Mouse (Mus musculus) retina, embryonic 14.5 days (tissue): ENCODE data around the gene C3.

Experiments
- DNase-seq: peaks from one replicate; pipeline ENCODE4 v3.0.0-alpha.2; 2015; ENCODE audit warnings: low spot score

The C3 gene

DNA sequence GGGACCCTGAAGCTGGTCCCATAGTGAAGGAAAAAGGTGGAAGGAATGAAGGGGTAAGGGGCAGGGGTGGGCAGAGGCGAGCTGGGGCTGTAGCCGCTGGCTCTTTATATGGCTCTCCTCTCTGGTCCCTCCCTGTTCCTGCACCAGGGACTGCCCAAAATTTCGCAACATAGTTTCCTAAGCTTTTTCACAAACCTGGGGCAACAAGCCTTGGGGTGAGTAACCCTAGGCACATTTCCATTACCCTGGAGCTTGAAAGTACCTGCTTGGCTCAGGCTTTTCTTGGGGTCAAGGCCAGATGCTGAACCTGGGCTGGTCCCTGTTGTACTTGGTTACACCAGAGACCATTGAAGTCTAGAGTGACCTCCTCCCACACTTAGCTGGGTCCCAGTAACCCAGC, at the start of gene C3:
TSS of gene C3 (minus strand) at position 123 of the 400 bp plus-strand sequence.
- DNase-seq, result no peak

DNA sequence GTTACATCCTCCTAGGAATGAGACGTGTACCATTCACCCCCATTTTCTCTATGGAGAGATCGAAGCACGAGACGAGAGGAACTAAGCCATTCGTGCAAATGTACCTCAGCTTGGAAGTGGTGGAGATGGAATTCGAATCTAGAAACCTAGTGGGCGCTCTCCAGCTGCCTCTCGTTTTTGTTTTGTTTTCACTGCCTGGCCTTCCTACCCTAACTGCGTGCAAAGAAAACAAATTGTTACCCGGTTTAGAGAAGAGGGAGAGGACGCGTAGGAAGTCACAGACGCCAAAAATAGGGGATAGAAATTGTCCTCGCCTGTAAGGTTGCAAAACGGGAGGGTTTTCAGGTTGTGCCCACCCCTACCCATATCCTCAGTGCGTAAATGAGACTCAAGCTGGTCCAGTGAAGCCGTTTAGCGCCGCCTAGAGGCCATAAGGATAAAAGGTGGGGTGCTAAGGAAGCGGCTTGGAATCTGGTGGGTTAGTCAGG, 48.7 kb upstream of the C3 start:
- peak; percentile 93 for DNase-seq

DNA sequence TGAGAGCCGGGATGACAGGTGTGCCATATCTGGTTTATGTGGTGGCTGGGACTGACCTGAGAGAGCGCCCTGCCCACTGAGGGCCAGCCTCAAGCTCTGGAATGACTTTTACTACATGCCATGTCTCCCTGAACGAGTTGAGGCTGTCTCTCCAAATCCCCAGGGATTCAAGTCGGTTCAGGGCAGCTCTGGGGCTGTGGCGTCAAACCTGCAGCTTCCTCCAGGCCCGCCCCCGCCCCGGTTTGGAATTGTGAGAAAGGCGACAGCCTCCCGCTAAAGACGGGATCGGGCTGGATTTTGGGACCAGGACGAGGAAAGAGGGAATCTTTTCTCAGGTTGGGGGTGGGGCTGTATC, 48.0 kb upstream of the C3 start:
- peak; percentile 30 for DNase-seq

DNA sequence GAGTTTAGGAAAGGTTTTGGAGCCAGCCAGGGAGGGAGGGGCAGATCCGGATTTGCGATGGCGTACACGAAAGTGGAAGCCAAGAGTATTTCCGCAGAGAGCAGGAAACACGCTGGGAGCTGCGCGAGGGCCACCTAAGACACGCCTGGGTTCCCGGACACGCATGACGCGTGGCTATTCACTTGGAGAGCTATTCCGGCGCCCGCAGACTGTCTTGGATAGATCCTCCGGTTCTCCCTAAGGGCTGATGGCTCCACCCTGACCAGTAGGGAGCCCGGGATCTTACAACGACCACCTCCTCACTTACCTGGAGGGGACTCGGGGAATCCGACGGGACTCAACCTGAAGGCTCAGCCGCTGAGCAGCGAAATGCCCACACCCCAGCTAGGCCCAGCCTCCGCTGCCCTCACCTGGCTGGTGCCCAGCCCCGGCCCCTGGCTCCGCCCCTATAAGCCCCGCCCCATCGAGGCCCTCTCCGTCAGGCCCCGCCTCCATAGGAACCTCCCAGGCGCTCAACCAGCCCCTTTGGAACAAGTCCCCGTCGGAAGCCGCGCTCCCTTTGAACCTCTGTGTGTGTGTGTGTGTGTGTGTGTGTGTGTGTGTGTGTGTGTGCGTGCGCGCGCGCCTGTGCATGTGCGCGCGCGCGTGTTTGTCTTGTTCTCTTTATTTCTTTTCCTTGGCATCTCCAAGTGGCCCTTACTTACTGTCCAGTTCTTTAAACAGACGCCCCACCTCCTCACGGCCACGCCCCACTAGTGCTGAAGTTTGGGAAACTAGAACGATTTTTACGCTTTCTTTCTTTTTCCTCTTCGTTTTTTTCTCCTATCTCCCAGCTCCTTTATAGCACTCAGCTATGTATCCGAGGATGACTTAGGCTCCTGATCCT, 47.4 kb upstream of the C3 start:
- peak; percentile 72 for DNase-seq

DNA sequence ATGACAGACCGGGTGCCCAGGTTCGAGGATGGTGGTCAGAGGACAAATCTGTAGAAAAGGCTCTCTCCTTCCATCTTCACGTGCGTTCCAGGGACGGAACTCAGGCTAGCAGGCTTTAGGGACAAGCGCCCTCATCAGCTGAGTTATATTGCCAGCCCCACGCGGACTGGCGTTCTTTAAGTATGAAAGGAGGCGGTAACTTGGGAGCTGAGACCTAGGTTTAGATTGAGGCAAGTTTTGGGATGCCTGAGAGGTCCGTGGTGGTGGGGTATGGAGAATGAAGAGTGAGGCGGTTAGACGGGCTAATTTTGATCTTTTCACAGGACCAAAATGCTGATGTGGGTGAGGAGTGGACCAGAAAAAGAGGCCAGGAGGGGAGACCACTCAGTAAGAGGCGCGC, 46.8 kb upstream of the C3 start:
- DNase-seq, result peak; percentile 21

DNA sequence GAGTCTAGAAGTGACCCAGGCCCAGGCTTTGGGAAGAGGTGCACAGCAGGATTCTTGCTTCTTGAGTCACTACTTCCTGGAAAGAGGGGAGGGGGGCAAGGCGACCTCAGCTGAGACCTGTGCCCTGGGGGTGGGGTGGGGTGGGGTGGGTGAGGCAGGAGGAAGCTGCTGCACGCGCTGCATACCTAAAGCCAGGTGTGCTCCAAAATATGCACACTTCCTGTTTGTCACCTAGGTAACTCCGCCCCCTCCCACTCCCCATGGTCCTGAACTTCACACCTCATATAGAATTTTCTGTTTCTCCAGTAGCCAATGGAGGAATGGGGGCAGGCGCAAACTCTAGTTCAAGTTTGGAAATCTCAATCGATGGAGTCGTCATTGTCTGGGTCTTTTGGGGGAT, 45.9 kb upstream of the C3 start:
- no peak for DNase-seq

DNA sequence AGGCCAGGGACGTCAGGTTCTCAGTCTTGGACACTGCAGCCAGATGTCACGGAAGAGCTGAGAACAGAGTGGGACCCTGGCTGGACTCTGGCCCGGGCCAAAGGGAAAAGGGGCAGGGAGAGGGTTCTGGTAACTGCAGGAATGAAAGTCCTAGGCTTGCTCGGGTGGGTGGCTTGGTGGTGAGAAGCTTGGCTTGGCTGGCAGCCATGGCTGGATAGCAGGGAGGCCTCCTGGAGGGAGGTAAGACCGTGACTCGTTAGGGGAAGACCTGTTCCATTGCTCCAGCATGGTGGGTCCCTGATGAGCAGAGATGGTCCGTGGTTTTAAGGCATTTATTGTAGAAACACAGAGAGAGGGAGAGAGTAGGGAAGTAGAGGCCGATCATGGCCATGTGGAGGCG, 43.4 kb upstream of the C3 start:
- DNase-seq, result no peak

DNA sequence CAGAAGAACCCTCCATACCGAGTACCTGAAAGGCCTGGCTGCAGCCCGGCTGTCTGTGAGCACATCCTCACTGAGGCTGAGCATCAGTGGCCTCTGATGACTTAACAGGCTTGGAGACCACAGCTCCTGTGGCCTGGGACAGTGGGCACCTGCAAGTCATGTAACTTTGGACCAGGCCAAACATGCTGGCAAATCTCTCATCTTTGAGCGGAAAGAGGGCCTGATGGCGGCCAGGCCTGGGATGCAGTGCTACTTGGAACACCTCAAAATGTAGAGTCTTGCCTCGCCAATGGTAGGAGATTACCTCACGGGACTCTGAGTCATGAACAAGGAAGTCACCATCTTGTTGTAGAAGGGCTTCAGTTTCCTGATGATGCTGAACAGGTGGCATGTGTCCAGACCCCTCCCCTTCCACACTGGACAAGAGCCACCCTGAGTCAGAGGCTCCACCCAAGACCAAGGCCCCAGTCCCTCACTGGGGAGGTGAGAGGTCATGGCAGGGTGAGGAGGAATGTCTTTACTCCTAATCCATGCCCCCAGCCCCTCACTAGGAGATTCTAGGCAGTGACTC, 39.7 kb upstream of the C3 start:
- DNase-seq, result no peak

DNA sequence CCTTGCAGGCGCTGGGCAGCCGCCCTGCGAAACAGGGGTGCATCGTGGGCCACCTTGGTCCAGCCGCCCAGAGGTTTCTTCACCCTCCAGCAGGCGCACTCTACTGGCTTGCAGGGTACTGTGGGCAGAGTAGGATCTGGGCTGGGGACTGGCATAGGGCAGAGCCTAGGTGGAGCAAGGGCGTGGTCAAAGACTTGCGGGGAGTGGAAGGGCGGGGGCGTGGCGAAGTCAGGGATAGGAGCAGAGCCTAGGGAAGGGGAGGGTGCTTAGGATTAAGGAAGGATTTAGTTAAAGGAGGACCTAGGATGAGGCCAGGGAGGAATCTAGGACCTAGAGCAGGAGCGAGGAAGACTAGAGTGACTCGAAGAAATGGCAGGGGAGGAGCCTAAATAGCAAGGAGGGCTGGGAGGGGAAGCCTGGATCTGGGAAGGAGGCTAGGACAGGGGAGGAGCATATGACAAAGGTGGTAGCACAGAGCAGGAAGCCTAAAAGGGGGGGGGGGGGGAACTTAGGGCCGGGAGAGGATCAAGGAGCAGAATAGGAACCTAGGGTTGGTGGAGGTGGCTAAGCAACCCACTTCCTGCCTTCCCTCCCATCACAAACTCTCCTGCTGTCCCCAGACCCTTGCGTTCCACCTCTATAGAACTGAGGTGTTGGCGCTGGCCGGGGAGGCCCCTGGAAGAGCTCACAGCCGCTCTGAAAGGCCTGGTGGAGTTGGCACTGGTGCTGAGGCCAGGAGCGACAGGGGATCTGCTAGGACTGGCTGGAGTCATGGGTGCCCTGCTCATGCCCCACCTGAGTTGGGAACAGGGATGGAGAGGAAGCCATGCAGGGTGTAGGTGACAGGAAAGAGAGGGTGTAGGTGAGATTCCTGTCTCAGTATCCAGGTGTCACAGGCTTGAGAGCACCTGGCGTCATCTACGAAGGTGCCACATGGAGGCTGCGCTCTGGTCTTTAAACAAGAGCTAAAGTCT, 37.3 kb upstream of the C3 start:
- peak; percentile 22 for DNase-seq

DNA sequence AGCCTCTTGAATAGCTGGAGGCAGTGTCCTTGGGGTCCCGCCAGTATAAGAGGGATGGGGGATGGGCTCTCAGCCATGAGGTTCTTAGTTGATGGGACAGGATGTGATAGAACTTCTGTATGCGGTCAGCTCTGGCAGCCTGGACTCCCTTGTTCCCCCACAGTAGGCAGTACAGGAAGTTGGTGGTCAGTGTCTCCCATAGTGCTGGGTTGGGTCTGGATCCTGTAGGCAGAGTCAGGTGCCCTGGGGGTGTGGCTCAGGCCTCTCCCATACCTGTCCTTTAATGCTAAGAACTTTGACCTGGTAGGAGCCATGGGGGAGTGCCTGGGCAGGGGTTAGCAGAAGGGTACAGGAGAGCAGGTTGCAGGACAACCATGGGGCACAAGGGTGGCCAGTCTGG, 36.2 kb upstream of the C3 start:
- no peak for DNase-seq

DNA sequence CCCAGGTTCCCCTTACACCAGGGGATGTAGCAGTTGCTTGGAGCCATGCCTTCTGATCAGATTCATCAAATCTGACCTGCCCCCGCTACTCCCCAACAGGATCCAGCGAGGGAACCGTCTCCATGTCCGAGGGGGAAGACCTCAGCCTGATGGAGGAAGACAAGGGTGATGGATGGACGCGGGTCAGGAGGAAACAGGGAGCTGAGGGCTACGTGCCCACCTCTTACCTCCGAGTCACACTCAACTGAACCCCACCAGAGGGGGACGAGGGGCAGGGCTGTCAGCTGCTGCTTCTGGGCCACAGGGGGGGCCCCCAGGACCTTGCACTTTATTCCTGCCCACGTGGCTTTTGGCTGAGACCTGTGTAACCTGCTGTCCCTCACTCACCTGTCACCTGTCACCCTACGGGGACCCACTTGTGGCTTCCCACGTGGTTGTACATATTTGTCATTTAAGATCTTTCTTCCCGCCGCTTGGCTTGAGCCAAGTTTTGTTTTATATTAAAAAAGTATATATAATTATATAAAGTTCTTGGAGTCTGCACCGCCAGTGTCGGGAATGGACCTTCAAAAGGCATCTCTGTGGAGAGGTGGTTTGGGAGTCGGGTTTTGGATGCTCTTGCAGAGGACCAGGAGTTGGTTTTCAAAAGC, 35.1 kb upstream of the C3 start:
- DNase-seq, result no peak

DNA sequence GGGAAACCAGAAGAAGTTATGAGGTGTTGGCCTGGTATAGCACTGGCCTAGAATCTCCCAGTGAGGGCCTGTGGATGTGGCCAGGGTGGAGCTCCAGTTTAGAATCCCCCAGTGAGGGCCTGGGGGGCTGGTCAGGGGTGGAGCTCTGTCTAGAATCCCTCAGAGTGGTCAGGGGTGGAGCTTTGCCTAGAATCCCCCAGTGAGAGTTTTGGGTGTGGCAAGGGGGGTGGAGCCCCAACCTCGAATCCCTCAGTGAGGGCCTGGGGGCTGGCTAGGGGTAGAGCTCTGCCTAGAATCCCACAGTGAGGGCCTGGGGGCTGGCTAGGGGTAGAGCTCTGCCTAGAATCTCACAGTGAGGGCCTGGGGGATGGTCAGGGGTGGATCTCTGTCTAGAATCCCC, 33.9 kb upstream of the C3 start:
- no peak for DNase-seq

DNA sequence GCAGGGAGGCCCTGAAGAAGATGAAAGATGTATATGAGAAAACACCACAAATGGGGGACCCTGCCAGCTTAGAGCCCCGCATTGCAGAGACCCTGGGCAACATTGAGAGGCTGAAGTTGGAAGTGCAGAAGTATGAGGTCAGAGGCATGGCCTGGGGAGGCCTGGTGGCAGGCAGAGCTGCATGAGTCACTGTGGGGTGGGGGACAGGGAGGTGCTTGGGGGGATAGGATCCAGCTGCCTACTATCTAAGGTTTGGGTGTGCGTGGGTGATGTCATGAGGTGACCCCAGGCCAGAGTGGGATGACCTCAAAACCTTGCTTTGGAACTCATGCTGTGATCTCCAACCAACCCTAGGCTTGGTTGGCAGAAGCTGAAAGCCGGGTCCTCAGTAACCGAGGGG, 33.4 kb upstream of the C3 start:
- no peak for DNase-seq

DNA sequence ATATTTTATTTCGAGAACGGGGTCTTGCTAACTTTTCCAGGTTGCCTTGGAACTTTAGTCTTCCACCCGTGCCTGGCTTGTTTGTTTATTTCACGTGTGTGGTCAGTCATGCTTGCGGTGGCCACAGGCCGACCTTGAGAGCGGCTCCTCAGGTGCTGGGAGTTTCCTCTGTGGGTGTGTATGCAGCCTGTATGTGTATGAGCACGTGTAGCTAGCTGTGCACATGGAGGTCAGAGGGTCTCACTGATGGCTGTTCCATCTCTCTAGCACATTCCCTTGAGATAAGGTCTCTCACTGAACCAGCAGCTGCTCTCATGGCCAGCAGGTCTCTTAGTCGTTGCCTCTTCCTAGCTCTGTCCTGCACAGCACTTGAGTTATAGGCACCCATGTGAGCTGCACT, 32.4 kb upstream of the C3 start:
- no peak for DNase-seq

DNA sequence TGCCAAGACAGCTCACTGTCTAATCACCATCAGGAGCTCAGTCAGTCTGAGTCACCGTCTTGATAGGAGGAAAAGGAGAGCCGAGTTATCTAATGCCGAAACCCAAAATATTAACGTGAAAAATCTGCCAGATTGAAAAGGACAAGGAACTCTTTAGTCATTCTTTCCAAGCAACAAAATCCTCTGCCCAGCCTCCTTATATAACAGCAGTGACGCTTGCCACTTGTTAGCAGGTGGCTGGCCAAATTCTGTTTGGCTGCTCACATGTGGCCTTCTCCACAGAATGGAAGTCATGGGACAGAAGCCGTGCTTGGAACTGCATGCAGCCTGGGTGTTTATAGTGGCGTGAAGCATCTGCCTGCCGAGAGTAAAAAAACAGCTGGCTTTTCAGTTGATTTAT, 31.8 kb upstream of the C3 start:
- no peak for DNase-seq

DNA sequence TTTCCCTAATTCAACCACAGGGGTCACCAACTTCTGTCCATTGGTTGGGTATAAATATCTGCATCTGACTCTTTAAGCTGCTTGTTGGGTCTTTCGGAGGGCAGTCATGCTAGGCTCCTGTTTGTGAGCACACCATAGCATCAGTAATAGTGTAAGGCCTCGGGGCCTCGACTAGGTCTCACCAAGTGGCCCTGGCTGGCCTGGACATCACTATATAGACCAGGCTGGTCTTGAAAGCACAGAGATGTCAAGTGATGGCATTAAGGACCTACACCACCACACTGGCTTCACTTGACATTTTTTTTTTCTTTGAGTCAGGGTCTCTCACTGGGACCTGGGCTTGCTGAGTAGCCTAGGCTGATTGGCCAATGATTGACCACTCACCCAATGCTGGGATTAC, 30.3 kb upstream of the C3 start:
- DNase-seq, result no peak

DNA sequence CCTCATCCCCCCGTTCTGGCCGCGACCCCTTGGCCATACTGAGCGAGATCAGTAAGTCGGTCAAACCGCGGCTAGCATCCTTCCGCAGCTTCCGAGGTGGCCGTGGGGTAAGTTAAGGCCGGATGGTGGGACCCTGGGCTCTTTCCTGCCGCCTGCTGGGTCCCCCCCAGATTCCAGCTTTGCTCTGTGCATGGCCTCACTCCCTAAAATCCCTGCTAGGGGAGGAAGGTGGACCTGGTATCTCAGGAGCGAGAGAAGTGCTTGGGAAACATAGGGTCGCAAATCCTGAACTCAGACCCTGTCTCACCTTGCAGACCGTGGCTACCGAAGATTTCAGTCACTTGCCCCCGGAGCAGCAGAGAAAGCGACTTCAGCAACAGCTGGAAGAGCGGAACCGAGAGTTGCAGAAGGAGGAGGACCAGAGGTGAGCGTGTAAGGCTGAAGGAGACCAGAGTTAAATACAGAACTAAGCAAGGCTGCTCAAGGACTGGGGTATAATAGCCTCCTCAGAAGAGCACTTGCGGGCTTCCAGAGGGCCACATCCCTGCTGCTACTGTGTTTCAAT, 29.1 kb upstream of the C3 start:
- DNase-seq, result no peak

DNA sequence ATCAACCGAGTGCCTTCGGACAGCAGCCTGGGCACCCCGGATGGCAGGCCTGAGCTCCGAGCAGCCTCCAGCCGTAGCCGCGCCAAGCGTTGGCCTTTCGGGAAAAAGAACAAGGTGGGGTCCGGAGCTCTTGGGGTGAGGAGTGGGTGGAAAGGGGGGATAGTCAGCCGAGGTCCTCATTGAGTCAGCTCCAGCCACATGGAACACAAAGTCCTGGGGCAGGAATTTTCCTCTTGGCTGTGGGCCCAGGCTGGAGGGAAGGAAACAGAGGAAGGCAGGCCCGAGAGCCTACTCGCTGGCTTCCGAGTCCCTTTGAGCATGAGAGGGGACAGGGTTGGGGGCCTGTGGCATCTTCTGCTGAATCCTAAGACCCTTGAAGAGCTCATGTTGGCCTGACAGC, 27.4 kb upstream of the C3 start:
- no peak for DNase-seq

DNA sequence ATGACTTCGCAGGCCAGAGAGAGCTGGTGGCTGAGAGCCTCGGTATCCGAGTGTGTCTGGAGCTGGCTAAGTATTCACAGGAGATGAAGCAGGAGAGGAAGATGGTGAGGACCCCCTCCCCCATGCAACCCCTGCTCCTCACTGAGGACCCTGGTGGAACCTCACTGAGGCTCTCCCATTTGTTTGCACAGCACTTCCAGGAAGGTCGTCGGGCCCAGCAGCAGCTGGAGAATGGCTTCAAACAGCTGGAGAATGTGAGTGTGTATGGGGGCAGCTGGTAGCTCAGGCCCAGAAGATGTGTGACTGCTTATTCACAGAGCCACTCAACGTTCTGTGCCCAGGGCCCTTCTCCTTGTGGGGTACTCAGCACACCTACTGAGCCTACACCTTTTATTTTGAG, 25.4 kb upstream of the C3 start:
- no peak for DNase-seq

DNA sequence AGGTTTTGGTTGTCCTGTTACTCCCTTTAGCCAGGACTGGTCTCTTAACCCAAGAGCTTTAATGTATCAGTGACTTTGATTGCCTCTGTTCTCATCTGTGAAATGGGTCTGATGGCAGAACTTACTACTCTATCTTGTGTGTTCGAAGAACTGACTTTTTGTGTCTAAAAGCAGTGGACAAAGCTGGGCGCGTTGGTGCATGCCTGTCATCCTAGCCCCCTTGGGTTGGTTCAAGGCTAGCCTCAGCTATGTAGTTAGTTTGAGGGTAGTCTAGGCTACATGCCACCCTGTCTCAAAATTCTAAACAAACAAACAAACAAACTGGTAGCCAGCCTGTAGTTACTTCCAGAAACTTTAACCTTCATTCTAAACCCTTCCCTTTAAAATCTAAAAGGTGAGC, 23.5 kb upstream of the C3 start:
- no peak for DNase-seq

DNA sequence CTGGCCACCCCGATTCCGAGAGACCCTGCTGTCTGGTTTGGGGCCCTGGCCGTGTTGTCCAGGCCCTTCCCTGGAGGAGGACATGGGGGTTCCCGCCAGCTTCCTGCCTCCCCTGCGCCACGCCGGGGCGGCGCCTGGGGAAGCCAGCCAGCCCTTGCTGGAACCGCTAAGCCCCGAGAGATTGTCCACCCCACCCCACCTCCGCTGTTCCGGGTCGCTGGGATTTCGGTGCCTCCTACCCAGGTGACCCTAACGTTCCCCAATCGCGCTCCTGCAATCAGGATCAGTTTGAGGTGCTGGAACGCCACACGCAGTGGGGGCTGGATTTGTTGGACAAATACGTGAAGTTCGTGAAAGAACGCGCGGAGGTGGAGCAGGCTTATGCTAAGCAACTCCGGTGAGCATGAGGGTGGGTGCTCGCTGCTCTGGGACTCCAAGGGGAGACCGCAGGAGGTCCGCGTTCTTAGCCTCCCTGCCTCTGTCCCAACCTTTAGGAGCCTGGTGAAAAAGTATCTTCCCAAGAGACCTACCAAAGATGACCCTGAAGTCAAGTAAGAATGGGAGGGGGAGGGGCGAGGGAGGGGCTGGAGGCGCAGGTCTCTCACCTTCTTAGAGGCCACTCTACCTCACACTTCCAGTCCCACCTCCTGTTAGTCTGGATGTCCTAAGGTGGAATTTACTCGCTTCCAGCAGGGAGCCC, 22.7 kb upstream of the C3 start:
- no peak for DNase-seq
